Mouse (Mus musculus): Measurements from ENCODE around the gene Rps3.

Gene Rps3

GRCm38 (mm10) chr7:99473638-99474407 lies 9.7 kb downstream of the Rps3 start:
- H3K4me1 ChIP-seq (replicated peaks; ENCODE audit: low read depth, low read length): peaks cover 77% of the 10 kb centered on the region
- H3K4me3 ChIP-seq (replicated peaks; ENCODE audit: low read length): no peak overlapping the region
- H3K36me3 ChIP-seq (ENCODE audit: insufficient read depth, low read length): peaks cover 70% of the 10 kb centered on the region
- TF ChIP-seq POU5F1 (IDR thresholded peaks at IDR 0.05; ENCODE audit: borderline replicate concordance, low read length) (no peak), NANOG (IDR thresholded peaks at IDR 0.05; ENCODE audit: borderline replicate concordance, low read length) (no peak), CTCF (conservative IDR thresholded peaks at IDR 0.05; ENCODE audit: low read length) (no peak)
- peaks cover 27% of the 10 kb centered on the region for H3K27me3 ChIP-seq (ENCODE audit: insufficient read depth, low read length)
- H3K9me3 ChIP-seq (ENCODE audit: low read length): no peaks in the 10 kb centered on the region

GRCm38 (mm10) chr7:99471578-99471977 lies 12.0 kb downstream of the Rps3 start:
- TF ChIP-seq CTCF (conservative IDR thresholded peaks at IDR 0.05; ENCODE audit: low read length) (peak; percentile 64), POU5F1 (IDR thresholded peaks at IDR 0.05; ENCODE audit: borderline replicate concordance, low read length) (no peak)
- Histone ChIP-seq H3K27me3 (ENCODE audit: insufficient read depth, low read length) (peaks cover 45% of the 10 kb centered on the region), H3K4me3 (replicated peaks; ENCODE audit: low read length) (no peak overlapping the region), H3K4me1 (replicated peaks; ENCODE audit: low read depth, low read length) (peaks cover 61% of the 10 kb centered on the region), H3K9me3 (ENCODE audit: low read length) (no peaks in the 10 kb centered on the region), H3K36me3 (ENCODE audit: insufficient read depth, low read length) (peaks cover 47% of the 10 kb centered on the region)

DNA sequence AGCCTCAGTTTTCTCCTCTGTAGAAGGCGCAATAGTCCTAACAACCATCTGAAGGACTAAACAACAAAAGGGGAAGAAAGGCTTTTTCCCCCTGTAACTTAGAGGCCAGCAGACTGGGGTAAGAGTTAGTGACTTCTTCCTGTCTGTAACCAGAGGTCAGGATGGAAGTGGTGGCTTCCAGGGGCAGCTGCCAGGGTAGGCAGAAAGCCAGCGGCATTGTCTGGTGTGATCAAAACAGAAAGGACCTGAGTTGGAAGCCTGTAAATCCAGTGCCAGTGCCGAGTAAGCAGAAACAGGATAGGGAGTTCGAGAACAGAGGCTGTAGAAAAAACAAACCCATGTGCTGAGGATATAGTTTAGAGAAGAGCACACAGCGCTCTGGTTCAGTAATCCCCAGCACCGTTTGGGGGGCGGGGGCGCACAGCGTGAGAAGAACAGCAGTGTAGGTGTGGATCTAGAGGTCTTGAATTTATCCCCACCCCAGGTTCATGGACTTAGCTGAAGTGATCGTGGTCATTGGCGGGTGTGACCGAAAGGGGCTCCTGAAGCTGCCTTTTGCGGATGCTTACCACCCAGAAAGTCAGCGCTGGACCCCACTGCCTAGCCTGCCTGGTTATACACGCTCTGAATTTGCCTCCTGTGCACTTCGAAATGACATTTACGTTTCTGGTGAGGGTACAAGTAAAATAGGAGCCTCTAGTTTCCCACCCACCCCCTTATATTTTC lies 13.7 kb downstream of the Rps3 start:
- Histone ChIP-seq H3K4me1 (replicated peaks; ENCODE audit: low read depth, low read length) (peaks cover 52% of the 10 kb centered on the region), H3K36me3 (ENCODE audit: insufficient read depth, low read length) (peaks cover 34% of the 10 kb centered on the region), H3K9me3 (ENCODE audit: low read length) (no peaks in the 10 kb centered on the region), H3K4me3 (replicated peaks; ENCODE audit: low read length) (no peak overlapping the region), H3K27me3 (ENCODE audit: insufficient read depth, low read length) (peaks cover 62% of the 10 kb centered on the region)
- TF ChIP-seq CTCF (conservative IDR thresholded peaks at IDR 0.05; ENCODE audit: low read length) (no peak), NANOG (IDR thresholded peaks at IDR 0.05; ENCODE audit: borderline replicate concordance, low read length) (no peak), POU5F1 (IDR thresholded peaks at IDR 0.05; ENCODE audit: borderline replicate concordance, low read length) (no peak)

GRCm38 (mm10) chr7:99468283-99469132 lies 15.0 kb downstream of the Rps3 start:
- H3K4me3 ChIP-seq (replicated peaks; ENCODE audit: low read length): peak overlapping the region; percentile 71
- peaks cover 64% of the 10 kb centered on the region for H3K27me3 ChIP-seq (ENCODE audit: insufficient read depth, low read length)
- peaks cover 21% of the 10 kb centered on the region for H3K36me3 ChIP-seq (ENCODE audit: insufficient read depth, low read length)
- no peak for TF ChIP-seq CTCF (conservative IDR thresholded peaks at IDR 0.05; ENCODE audit: low read length)
- no peak for TF ChIP-seq POU5F1 (IDR thresholded peaks at IDR 0.05; ENCODE audit: borderline replicate concordance, low read length)
- no peak for TF ChIP-seq NANOG (IDR thresholded peaks at IDR 0.05; ENCODE audit: borderline replicate concordance, low read length)
- H3K9me3 ChIP-seq (ENCODE audit: low read length): peaks cover 3% of the 10 kb centered on the region; the same call in 1 of the 2 replicates
- H3K4me1 ChIP-seq (replicated peaks; ENCODE audit: low read depth, low read length): peaks cover 38% of the 10 kb centered on the region

DNA sequence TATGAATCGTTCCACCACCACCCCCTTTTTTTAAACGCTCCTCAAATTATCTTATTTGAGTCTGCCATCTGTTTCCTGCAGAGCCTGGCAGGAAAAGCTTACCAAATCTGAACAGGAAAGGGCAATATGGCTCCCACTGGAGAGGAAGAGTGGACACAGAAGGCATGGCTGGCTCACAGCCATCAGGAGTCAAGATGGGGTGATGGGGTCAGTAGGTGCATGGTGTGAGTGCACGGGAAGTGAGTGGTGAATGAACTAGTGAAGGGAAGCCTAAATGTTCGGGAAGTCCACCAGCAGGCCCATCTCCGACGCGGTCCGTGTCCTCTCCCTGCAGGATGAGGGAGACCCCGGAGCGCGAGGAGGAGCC lies 15.6 kb downstream of the Rps3 start:
- Histone ChIP-seq H3K4me3 (replicated peaks; ENCODE audit: low read length) (peak overlapping the region; percentile 71), H3K4me1 (replicated peaks; ENCODE audit: low read depth, low read length) (peaks cover 38% of the 10 kb centered on the region), H3K9me3 (ENCODE audit: low read length) (peaks cover 3% of the 10 kb centered on the region; the same call in 1 of the 2 replicates), H3K36me3 (ENCODE audit: insufficient read depth, low read length) (peaks cover 15% of the 10 kb centered on the region), H3K27me3 (ENCODE audit: insufficient read depth, low read length) (peaks cover 64% of the 10 kb centered on the region)
- TF ChIP-seq NANOG (IDR thresholded peaks at IDR 0.05; ENCODE audit: borderline replicate concordance, low read length) (no peak), CTCF (conservative IDR thresholded peaks at IDR 0.05; ENCODE audit: low read length) (no peak), POU5F1 (IDR thresholded peaks at IDR 0.05; ENCODE audit: borderline replicate concordance, low read length) (no peak)

DNA sequence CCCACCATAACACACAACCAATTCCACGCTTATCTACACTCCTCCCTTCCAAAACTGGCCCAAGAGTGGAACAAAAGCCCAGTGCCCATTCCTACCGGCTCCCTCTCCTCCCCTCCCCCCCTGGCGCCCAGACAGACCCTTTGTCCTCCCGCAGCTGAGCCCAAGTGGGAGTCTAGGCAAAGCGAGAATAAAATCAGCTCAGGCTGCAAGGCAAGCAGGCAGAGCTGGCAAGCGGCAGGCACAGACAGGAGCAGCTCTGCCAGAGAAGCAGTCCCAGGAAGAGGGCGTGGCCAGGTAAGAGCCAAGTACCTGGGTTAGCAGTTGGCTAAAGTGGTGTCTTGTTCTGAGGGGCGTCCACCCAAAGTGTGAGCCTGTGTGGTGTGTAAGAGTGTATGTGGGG lies 17.7 kb downstream of the Rps3 start, which contains the start of gene Klhl35:
Klhl35 (plus strand) TSS at position 194 of the 400 bp plus-strand sequence.
- peaks cover 68% of the 10 kb centered on the region for H3K27me3 ChIP-seq (ENCODE audit: insufficient read depth, low read length)
- TF ChIP-seq CTCF (conservative IDR thresholded peaks at IDR 0.05; ENCODE audit: low read length): no peak
- TF ChIP-seq POU5F1 (IDR thresholded peaks at IDR 0.05; ENCODE audit: borderline replicate concordance, low read length): no peak
- no peak for TF ChIP-seq NANOG (IDR thresholded peaks at IDR 0.05; ENCODE audit: borderline replicate concordance, low read length)
- peaks cover 31% of the 10 kb centered on the region for H3K4me1 ChIP-seq (replicated peaks; ENCODE audit: low read depth, low read length)
- H3K9me3 ChIP-seq (ENCODE audit: low read length): peaks cover 3% of the 10 kb centered on the region; the same call in 1 of the 2 replicates
- H3K36me3 ChIP-seq (ENCODE audit: insufficient read depth, low read length): peaks cover 7% of the 10 kb centered on the region; the same call in 1 of the 2 replicates
- no peak within 1 kb of the TSS for H3K4me3 ChIP-seq (replicated peaks; ENCODE audit: low read length)

DNA sequence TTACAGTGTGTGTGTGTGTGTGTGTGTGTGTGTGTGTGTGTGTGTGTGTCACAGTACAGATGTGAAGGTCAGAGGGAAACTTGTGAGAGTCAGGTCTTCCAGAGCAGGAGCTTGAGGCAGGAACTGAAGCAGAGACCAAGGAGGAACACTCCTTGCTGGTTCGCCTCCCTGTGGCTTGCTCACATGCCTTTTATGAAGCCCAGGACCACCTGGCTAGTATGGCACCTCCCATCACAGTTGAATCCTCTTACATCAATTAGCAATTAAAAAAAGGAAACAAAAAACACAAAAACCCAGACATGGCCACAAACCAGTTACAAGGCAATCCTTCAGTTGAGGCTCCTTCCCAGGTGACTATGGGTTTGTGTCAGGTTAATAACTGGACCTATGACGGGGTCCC lies 20.4 kb downstream of the Rps3 start:
- TF ChIP-seq CTCF (conservative IDR thresholded peaks at IDR 0.05; ENCODE audit: low read length): no peak
- no peak for TF ChIP-seq POU5F1 (IDR thresholded peaks at IDR 0.05; ENCODE audit: borderline replicate concordance, low read length)
- TF ChIP-seq NANOG (IDR thresholded peaks at IDR 0.05; ENCODE audit: borderline replicate concordance, low read length): no peak
- peaks cover 3% of the 10 kb centered on the region; the same call in 1 of the 2 replicates for H3K9me3 ChIP-seq (ENCODE audit: low read length)
- no peak overlapping the region for H3K4me3 ChIP-seq (replicated peaks; ENCODE audit: low read length)
- H3K36me3 ChIP-seq (ENCODE audit: insufficient read depth, low read length): no peaks in the 10 kb centered on the region
- H3K4me1 ChIP-seq (replicated peaks; ENCODE audit: low read depth, low read length): peaks cover 20% of the 10 kb centered on the region
- H3K27me3 ChIP-seq (ENCODE audit: insufficient read depth, low read length): peaks cover 70% of the 10 kb centered on the region
